Mouse (Mus musculus) kidney, adult 10 weeks (tissue): Measurements from ENCODE around the gene Cxcl3. TPM values are rescaled to one million over a fixed set of nuclear protein-coding genes. Genes with fewer than 3 reads are reported as not detected.

Experiments
- polyA plus RNA-seq: library from polyadenylated mRNA; stranded (reverse); fragments of 350-450 nt; fragmentation: Illumina TruSeq; extraction: RNeasy Lipid Tissue Mini Kit (QIAGEN cat#74804); gene quantifications from one replicate; pipeline ENCODE4 v1.2.3, GENCODE M21; 2014; ENCODE audit warnings: low read depth, low replicate concordance

Cxcl3 gene
- not detected for polyA plus RNA-seq

DNA sequence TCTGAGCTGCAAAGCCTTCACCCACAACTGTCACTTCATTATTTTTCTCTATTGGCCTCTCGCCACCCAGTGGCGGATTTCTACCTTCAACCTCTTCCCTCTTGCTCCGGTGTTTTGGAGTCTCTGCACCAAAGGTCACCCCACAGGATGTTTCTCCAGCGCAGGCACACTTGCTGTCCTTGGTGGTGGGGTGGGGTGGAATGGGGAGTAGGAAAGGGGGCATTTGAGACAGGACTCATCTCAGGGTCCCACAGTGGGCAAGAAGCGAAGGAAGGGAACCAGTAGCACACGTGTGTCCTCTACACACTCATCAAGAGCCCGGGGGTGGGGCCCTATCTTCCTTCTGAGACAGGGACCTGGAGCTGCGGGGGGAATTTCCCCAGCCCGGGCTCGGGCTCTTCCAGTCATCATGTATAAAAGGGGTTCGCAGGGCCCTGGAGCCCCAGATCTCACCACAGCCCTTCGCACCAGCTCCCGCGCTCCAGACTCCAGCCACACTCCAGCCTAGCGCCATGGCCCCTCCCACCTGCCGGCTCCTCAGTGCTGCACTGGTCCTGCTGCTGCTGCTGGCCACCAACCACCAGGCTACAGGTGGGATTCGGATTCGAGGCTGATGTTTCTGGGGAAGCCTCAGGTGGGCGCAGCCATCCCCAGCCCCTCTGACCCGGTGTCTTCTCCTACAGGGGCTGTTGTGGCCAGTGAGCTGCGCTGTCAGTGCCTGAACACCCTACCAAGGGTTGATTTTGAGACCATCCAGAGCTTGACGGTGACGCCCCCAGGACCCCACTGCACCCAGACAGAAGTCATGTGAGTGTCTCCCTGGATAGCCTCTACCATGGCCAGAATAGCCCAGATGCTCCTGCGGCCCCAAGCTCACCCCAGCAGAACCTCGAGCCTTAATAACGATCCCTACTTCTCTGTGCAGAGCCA lies at the start of gene Cxcl3:
Gene Cxcl3 (plus strand): TSS at position 445 of the 930 bp plus-strand sequence.

DNA sequence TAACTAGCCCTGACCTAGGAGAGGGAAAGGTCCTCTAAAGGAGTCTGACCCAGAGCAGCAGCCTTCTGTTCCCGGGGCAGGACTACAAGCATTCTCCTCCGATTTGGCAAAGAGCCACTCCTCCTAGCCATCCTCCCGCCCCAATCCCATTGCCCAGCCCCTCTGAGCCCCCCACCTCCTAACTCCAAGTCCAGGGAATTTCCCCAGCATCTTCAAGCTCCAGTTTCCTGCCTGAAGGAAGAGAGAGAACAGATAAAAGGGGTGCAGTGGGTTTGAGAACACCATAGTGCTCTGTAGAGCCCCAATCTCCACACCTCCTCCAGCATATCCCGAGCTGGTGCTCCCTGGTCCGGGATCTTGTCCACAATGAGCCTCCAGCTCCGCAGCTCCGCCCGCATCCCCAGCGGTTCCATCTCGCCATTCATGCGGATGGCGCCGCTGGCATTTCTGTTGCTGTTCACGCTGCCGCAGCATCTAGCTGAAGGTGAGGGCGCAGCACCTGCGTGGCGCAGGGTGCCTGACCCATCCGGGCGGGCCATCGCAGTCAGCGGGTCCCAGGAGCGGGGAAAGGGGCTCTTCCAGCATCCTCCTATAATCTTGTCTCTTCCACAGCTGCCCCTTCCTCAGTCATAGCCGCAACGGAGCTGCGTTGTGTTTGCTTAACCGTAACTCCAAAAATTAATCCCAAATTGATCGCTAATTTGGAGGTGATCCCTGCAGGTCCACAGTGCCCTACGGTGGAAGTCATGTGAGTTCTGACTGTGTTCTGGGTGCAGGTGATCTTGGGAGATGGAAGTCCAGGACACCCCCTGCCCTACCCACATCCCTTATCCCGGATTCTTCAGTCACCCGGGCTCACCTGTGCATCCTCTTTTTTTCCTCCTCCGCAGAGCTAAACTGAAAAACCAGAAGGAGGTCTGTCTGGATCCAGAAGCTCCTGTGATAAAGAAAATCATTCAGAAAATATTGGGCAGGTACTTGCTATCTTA lies 26.5 kb upstream of the Cxcl3 start, which contains the start of gene Cxcl5:
Gene Cxcl5 (plus strand): TSS at position 284 of the 989 bp plus-strand sequence.

DNA sequence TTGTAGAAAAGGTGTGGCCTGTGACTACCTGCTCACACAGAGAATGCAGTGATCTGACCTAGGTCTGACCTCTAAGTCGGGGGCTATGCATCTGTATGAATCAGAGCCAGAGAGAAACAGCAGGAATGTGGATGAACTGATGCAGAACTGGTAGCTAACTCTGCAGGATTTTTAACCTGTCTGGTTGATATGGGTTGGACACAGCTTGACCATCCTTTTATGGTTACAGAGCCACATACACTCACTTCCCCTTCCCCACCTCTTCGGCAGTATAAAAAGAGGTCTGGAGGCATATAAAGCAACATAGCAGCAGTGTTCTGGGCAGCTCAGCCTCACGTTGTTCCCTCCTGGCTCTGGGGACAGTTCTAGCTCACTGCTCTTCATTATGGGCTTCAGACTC lies 17.7 kb upstream of the Cxcl3 start, which contains the start of gene Ppbp:
Gene Ppbp (plus strand): TSS at position 301 of the 400 bp plus-strand sequence.

DNA sequence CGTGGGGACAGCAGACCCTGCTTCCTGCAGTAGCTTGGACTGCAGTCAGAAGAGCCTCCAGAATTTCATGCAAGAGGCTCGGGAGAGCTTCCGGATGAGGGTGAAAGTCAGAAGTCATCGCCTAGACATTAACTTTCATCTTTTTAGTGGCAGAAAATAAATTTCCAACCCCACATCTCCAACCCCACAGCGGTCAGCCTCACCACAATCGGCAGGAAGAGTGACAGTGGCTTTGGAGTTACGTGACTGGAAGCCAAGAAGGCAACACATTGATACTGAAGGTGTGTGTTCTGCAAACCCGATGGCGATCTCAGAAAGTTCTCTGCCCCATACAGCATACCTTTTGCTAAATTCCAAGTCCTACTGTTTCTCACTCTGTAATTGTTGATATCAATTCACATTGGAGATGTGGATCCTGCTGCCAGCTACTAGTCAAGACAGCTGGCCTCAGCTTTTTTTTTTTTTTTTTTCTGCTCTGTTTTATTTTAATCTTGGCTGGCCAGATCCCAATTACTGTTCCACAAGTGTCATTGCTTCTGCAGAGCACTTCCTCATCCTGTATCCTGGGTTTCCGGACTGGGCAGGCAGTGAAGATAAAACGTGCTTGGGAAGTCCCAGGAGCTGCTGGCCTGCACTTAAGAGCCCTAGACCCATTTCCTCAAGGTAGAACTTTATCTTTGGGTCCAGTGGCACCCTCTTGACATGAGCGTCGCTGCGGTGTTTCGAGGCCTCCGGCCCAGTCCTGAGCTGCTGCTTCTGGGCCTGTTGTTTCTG lies 13.8 kb upstream of the Cxcl3 start, which contains the start of gene Pf4:
Gene Pf4 (plus strand): TSS at position 556 of the 774 bp plus-strand sequence.

DNA sequence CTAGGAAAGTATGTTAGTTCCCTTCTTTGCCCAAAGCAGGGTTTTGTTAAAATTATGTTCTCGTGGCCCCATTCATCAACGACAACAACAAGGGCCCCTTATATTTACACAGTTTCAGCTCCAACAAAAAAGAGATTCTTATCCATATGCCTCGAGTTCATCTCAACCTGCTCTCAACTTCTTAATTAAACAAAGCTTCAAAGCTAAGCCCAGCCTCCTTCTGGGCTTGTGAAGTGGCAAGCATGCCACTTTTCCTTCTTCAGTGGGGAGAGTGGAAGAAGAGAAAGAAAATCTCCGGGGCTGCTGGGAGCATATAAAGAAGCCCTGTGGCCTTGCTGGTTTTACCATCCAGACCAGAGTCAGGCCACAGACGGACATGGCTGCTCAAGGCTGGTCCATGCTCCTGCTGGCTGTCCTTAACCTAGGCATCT lies 8.3 kb downstream of the Cxcl3 start, which contains the start of gene Cxcl15:
Gene Cxcl15 (plus strand): TSS at position 340 of the 431 bp plus-strand sequence.

Other genes with a start within 250 kb of the Cxcl3 start
- gene 5830473C10Rik, start 225.0 kb upstream of the Cxcl3 start, polyA plus RNA-seq = 0.85 TPM
- gene Rassf6, start 145.4 kb upstream of the Cxcl3 start, polyA plus RNA-seq = 67.4 TPM
- gene Cxcl5, start 26.7 kb upstream of the Cxcl3 start, polyA plus RNA-seq = not detected
- gene Ppbp, start 17.6 kb upstream of the Cxcl3 start, polyA plus RNA-seq = 0.89 TPM
- not detected for gene Pf4, start 13.7 kb upstream of the Cxcl3 start, polyA plus RNA-seq
- gene Cxcl15, start 8.4 kb downstream of the Cxcl3 start, polyA plus RNA-seq = not detected
- gene Cxcl1, start 105.1 kb downstream of the Cxcl3 start, polyA plus RNA-seq = 2.5 TPM
- not detected for gene Cxcl2, start 117.8 kb downstream of the Cxcl3 start, polyA plus RNA-seq
- 67.3 TPM for gene Mthfd2l, start 145.0 kb downstream of the Cxcl3 start, polyA plus RNA-seq
- gene Epgn, start 241.4 kb downstream of the Cxcl3 start, polyA plus RNA-seq = not detected